Mouse (Mus musculus) brain, adult 2 months (tissue): ENCODE measurements around the gene Col8a1.

Source experiments
- DNase-seq: peaks from one replicate; pipeline ENCODE4 v3.0.0; 2011; ENCODE audit warnings: low read depth, low spot score

Gene Col8a1

GRCm38 (mm10) chr16:57672251-57672650 is 82.3 kb downstream of the Col8a1 start:
- DNase-seq = no peak

GRCm38 (mm10) chr16:57671637-57672036 is 82.9 kb downstream of the Col8a1 start:
- DNase-seq = no peak

DNA sequence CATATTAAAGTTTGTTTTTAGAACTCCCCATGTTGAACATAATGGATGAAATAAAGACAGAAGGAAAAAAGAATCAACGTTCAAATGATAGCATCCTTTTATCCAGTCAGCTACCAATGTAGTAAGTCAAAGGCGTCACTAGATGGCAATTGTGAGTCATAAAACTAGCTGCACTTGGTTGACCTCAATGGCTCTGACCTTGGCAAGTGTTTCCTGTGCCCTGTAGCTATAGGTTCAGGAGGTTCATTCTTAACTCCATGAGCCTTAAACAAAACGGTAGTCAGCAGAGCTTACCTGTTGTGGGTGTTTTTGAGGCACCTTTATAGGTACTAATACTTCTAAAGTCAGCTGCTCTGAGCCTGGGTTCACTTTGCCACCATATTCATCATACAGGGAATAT is 85.2 kb downstream of the Col8a1 start:
- DNase-seq = peak; percentile 50

DNA sequence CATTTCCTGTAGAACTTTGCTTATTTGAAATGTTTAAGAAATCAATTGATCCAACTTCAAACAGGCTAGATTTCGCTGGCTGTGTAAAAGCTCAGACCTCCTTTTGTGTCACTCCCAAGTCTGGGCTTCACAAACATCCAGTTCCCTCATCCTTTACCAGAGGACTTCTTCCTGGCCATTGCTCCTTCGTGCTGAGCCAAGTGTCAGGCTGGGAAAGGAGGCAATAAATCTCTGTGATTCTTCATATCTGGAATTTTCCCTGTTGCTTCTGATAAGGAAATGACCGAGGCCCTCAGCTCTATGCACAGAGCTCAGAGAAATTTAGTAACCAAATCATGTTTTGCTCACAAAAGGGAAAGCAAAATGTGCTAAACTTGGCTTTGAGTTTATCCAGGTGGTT is 91.9 kb downstream of the Col8a1 start:
- DNase-seq = no peak

DNA sequence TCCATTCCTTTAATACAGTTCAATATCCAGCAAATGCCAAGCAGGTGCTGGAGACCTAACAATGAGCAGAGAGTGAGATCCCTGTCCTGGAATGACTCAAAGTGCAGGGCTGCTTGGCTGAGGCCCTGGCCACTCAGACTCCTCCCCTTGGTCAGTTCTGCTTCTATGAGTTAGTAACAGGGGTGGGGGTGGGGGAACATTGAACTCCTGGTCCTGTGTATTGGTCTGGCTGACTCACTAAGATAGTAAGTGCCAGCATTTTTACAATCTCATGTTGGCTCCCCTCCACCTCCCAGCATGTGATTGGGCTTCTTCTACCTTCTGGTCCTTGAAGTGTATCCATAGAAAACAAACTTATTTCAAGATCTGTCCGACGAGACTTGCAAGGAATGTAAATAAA is 104.6 kb downstream of the Col8a1 start:
- DNase-seq = peak; percentile 3

DNA sequence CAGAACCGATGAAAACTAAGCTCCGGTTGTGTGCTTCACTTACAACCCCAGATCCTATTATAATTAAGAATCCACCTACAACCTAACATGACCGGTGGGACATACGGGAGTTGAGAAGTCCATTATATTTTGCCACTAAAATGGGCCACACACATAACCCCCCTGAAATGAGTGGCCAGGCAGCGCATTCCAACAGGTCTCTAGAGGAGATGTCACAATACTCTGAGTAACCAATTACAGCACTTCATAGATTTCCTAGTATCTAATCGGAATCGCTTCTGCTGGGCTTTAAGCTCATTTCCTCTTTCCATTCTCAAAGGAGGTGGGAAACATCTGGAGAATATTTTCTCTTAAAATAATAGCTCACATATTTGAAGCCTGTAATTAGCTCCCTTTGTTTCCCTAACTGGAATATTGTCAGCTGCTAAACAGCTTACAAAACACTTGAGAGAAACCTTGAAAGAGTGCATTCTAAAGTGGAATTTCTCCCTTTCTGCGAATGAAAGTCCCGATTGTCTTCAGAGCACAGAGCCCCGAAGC is 113.1 kb downstream of the Col8a1 start:
- no peak for DNase-seq

GRCm38 (mm10) chr16:57634766-57635165 is 119.8 kb downstream of the Col8a1 start:
- DNase-seq = no peak

- peak; percentile 80 for DNase-seq
These were observed 120.3 kb downstream of the Col8a1 start for GRCm38 (mm10) chr16:57634191-57634590.

DNA sequence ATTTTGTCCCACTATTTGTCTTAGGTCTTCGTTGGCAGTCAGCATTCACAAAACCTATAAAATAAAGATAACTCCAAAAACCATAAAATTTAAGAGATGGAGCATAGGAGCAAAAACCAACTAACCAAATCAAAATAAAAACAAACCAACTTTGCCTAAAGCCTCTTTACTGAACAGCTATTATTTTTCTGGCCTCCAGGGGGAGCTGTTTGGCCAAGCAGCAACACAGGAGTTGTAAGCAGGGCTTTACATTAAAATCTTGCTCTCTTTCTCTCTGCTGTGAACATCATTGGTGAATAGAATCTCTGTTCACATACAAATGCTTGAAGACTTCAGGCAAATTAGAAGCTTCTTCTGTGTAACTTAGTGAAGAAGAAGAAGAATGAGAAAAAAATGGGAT is 142.8 kb downstream of the Col8a1 start:
- peak; percentile 62 for DNase-seq

- DNase-seq = peak; percentile 91
These were observed 147.9 kb downstream of the Col8a1 start, which contains the start of gene Cmss1 for GRCm38 (mm10) chr16:57606444-57607227. Cmss1 (minus strand) TSS chr16:57606864.

- DNase-seq = no peak
These were observed 153.5 kb downstream of the Col8a1 start for GRCm38 (mm10) chr16:57601031-57601430.

GRCm38 (mm10) chr16:57597295-57597957 is 157.1 kb downstream of the Col8a1 start:
- DNase-seq = no peak

DNA sequence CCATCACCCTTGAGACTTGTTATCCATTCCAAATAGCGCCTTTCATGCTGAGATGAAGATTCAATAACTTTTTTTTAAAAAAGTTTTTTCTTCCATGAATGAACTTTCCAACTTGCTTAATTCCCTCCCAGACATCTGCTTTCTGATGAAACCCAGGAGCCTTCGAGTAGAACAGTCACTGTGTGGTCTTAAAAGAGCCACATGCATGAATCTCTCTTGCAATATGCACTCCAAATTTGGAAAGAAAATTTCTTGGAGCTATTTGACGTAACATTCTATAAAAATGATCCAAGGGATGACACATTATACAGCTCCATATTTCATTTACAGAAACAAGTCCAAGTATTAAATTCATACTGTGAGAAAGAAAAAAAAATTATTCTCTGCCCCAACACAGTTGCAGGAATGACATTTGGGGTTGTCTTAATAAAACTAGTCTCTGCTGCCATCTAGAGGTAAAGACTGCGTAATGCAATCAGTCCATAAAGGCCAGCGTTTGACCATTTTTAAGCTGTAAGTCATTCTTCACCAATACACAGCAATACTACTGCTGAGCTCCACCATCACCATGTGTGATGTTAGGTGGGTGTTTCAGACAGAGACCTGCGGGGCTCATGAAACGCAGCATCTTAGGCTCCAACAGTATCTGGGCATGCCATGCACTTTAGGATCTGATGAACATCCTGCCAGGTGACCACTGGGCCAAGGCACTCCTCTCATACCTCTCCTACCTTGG is 160.9 kb downstream of the Col8a1 start:
- peak; percentile 76 for DNase-seq

GRCm38 (mm10) chr16:57585201-57585600 is 169.3 kb downstream of the Col8a1 start:
- DNase-seq = no peak

DNA sequence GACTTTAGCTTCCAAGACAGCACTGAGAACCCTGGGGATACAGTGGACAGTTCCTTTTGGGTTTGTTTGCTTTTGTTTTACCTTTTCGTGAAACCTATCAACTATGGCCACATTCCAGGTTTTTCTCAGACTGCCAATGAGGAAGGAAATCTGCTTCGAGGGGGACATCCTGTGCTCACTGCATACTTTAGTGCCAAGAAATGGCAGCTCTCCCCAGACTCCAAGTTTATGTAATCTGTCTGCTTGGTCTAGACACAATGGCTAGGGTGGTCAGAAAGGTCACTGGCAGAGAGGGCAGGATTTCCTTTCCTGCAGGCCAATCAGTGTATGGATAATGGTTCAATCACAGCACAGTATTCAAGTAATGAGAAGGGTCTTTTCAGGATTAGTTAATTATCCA is 172.5 kb downstream of the Col8a1 start:
- no peak for DNase-seq

GRCm38 (mm10) chr16:57580041-57580440 is 174.5 kb downstream of the Col8a1 start:
- DNase-seq = no peak

DNA sequence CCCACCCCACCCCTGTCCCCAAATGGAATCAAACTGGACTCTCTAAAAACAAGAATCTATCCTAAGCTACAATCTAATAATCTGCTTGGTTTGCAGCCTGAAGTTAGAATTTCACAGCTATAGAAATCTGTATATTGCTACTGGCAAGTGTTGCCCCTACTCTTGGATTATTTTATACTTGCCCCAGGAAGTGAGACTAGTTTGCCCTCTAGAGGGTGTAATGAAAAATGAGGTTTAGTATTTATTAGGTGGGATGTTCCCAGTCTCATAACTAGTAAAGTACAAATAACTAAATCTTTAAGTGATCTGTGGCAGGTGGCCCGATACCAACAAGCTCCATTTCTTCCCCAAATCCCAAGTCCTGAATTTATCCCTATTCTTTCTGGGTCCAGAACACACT is 177.0 kb downstream of the Col8a1 start:
- DNase-seq = no peak

GRCm38 (mm10) chr16:57575764-57576388 is 178.7 kb downstream of the Col8a1 start:
- DNase-seq = no peak
